Mouse (Mus musculus): Measurements from ENCODE around the gene Exosc8.
"Not testable (repeated sequence)": the region's sequence is repeated elsewhere in the genome, so short reads cannot be mapped to it uniquely, and the experiment has no call there.

Gene Exosc8

DNA sequence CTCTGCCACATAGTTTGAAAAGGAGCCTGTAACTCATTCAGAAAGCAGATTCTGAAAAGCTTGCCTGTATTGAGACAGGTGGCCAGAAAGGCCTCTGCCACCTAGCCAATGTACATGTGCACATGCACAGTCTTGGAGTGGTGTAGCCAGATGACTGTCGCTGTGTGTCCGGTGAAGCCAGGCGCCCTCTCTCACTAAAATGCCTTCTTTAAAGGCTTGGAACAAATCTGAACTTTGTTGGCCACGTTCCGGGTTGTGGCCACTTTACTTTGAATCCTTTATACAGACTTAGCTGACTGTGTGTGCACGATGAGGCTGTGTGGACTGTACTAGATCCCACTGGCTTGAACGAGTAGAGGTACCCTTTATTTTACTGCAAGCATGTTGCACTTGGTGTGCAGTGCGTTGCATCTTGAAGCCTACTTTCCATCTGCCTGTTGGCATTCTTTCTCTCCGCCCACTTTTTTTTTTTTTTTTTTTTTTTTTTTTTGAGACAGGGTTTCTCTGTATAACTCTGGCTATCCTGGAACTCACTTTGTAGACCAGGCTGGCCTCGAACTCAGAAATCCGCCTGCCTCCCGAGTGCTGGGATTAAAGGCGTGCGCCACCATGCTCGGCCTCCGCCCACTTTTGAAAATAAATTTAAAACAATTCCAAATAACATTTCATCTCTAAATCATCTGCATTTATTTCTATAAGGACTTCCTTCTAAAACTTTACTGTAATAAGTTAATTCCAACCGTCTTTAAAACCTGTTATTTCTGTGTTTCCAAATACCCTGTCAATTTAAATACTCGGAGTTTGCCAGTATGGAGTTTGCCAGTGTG lies 1.1 kb upstream of the Exosc8 start:
- in situ Hi-C loops (cut with MseI, MboI) = no loop called here

DNA sequence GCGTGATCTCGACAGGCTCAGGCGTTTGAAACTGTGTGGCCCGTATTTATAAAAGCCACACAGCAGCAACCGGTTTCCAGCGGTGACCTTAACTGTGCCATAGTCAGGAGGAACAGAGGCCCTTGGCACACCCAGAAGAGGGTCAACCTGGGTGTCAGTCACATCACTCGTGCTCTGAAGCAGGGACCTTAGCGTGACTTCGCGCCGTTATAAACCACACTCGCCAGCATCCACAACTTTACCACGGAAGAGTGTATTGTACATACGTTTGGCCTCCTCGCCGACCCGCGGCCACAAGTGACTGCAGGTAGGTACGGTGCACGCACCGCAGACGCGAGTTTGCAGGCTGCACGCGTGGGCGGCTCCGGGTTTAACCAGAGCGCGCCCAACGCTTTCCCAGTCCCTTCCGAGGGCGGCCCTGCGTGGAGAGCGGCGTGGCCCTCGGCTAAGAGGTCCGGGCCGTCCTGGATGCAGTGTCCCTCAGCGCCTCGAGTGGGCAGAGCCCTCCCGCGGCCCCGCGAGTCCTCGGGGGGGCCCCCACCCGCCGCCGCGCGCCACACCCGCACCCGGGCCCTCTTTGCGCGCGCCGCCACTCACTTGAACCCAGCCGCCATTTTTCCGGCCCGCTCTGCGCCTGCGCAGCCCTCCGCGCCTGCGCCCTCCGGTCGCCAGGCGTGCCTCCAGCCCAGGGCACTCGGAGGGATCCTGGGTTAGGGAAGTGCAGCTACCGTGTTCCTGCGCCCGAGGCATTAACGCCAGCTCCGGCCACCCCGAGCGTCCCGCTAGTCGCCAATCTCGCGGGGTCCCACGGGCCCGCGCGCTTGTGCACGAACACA lies 564 bp downstream of the Exosc8 start:
- in situ Hi-C loops (cut with MseI, MboI) = no loop called here

DNA sequence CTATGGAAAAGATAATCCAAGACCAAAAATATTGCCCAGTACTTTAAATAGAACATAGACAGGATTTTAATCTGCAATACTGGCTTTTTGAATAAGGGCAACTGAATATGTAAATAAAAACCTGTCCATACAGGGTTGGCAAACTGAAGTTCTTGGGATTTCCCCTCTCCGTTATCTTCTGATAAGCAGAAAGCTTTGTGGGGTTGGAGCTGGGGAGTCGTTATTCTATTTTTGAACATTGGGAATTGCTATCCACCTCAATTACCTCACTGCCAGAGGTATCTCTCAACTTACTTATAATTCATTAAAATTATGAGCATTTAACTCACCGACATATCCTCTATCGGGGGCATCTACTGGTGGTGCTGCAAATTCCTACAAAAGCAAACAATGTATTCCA lies 2.8 kb downstream of the Exosc8 start:
- in situ Hi-C loops (cut with MseI, MboI) = no loop called here

DNA sequence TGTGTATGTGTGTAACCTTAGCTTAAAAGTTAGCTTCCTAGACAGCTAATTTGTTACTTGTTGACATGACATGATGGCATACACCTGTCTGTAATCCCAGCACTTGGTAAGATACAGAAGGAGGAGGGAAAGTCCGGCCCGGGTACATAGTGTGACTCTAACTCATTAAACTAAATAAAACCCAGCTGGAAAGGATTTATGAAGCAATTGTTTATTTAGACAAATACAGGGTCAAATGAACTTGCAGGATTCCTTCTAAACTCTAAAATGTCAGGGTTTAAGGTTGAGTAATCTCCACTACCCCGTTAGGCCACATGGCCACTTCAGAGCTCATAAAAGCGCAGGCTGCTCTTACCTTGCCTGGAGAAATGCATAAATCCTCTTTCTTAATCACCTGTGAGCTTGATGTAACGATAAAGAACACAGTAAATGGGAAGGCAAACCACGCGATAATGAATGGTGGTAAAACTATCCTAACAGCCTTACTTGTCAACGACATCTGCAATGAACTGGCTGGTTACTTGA lies 3.5 kb downstream of the Exosc8 start:
- in situ Hi-C loops (cut with MseI, MboI) = no loop called here

DNA sequence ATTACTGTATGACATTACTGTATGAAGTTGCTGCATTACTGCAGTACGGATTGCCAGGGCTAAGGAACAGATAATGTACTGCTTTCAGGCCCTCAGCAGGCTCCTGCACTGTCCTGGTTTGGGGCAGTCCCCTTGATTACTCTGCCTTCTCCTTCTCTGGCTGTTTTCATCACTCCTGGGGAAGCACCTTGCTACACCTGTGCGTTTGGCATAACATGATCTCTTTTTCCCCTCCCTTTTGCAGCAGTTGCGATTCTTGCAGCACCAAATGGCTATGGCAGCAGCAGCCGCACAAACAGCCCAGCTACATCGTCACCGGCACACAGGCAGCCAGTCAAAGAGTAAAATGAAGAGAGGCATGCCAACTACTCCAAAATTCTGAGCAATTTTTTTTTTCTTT lies 7.1 kb downstream of the Exosc8 start:
- in situ Hi-C loops (cut with MseI, MboI) = no loop called here

DNA sequence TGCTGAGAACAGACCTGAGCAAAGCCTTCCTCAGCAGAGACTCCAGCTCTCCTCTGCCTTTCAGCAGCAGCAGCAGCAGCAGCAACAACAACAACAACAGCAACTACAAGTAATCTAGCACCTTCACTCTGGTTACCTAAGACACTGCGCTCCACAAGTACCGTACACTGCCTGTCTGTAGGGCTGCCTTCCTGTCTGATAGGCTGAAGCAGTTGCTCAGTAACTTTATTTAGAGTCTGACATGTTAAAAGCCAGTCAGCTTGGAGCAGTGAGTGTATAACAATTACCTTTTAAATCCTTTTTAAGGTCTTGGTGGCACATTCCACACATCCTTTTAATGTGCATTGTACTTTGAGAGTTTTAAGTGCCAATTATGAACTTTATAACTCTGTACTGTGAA lies 7.6 kb downstream of the Exosc8 start:
- in situ Hi-C loops (cut with MseI, MboI) = no loop called here

DNA sequence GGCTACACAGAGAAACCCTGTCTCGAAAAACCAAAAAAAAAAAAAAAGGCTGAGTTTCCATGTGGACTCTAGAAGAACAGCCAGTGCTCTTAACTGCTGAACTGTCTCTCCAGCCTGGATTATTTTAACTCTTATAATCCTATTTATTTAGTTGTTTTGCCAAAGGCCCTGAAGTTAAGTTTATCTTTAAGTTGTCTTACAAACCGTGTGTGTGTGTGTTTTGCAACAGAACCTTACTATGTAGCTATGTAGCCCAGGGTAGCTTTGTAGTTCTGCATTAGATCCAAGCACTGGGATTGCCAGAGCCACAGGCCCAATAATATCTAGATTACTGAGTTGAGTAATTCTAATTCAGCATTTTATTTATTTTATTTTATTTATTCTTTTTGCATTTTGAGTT lies 9.8 kb downstream of the Exosc8 start:
- in situ Hi-C loops (cut with MseI, MboI) = no loop called here

DNA sequence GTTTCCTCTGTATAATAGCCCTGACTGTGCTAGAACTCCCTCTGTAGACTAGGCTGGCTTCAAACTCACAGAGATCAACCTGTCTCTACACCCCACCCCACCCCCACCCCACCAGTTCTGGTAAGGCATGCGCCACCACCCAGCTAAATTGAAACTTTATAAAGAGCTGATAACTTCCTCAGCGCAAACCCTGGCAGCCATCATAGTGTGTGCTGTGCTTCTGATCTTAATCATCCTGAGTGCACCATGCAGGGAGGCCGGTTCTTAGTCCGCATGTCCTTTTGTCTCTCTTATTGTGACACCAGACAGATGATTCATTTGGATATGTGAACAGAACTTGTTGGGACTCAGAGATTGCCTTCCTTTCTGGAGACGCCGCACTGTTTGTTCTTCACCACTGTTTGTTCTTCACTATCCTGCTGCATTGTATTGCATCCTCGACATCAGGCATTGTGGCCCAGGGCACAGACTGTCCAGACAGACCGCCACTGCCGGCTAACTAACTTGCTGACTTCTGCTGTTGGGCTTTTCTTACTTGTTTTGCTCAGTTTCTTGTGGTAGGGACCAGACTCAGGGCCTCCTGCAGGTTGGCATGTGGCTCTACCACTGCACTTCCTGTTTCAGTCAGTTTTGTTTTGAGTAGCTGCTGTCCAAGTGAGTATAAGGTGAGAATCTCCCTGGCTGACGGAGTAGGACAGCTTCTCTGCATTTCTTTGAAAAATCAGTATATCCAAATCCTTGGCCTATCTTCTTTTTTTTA lies 11.3 kb downstream of the Exosc8 start:
- in situ Hi-C loops (cut with MseI, MboI) = no loop called here

DNA sequence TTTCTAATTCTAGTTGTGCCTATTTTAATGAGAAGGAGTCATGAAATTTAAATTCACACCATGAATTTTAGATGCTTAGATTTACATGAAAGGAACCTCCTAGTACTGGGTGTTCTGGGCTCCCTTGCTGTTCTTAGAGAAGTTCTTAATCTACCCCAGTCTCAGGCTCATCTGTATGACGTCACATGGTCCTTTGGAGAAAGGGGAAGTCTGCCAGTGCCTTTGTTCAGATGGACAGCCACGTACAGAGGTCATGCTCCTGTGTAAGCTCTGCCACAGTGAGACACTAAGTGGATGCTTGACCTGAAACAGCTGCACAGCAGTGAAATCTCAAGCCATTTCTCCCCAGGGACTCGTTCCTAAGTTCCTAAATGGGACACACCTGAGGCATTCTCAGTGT lies 16.2 kb downstream of the Exosc8 start:
- in situ Hi-C loops (cut with MseI, MboI) = no loop called here

DNA sequence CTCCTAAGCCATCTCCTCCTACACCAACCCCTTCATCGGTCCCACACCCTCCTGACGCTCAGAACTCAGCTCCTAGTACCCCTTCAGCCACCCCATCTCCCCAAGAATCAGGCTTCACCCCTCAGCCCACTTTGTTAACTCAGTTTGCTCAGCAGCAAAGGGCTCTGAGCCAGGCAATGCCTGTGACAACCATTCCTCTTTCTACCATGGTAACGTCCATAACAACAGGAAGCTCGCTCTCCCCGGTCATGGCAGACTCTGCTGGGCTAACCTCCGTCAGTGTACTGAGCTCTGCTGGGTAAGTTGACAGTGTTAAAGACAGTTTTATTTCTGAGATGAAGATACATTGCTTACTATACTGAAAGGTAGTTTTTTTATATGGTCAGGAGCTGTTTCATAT lies 17.8 kb downstream of the Exosc8 start:
- in situ Hi-C loops (cut with MseI, MboI) = no loop called here

DNA sequence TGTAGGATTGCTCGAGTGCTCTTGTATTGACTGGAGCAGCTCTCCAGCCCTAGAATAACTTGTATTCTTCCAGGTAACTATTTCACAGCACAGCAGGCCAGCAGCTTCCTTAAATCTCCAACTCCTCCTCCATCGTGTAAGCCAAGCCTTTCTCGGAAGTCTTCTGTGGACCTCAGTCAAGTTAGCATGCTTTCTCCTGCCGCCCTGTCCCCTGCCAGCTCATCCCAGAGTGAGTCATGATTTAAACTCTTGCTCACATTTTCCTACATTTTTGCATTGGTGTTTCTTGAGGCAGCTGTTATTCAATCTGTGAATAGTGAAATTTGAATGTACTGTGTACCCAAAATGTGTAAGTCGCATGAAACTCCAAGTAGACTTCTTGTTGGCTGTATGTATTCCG lies 19.7 kb downstream of the Exosc8 start:
- in situ Hi-C loops (cut with MseI, MboI) = no loop called here

DNA sequence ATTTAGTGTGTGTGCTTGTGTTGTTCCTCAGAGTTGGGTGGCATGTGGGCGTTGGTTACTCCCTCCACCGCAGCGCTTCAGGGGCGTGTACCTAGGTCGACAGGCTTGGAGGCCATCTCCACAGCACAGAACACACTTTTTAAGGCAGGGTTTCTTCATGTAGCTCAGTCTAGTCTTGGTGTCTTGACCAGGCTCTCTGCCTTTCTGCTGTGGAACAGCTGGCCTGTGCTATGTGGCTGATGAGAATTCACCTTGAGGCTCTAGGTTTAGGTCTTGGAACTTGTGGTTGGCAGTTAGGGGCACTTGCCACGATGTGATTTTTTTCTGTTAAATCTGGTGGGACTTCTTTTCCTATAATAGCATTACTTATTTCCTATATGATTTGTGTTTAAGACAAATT lies 20.9 kb downstream of the Exosc8 start, which contains the start of gene Gm21958:
TSS of gene Gm21958 (minus strand) at position 101 of the 400 bp plus-strand sequence.
- in situ Hi-C loops (cut with MseI, MboI) = no loop called here

DNA sequence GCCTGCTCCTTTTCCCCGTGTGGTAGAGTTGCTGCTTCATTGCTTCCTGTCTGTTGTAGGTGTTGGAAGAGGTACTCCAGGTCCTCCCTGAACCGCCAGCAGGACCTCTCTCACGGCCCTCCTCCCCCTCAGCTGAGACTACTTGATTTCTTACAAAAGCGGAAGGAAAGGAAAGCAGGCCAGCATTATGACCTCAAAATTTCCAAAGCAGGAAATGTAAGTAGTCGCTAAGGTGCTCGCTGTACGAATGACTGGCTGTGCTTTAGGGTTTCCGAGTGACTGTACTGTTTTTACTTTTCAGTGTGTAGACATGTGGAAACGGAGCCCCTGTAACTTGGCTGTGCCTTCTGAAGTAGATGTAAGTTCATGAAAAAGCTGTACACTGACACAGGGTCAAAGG lies 26.2 kb downstream of the Exosc8 start:
- in situ Hi-C loops (cut with MseI, MboI) = no loop called here

DNA sequence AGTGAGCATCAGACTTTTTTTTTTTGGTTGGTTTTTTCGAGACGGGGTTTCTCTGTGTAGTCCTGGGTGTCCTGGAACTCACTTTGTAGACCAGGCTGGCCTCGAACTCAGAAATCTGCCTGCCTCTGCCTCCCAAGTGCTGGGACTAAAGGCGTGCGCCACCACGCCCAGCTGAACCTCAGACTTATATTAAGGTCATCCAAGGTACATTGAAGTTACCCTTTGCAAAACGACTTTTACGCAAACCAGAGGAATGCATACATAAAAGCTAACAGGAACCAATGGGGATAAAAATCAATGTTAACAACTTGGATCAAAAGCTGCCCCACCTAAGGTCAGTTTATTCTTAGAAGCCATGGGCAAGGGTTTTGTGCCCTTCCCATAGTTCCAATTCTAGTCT lies 31.1 kb downstream of the Exosc8 start:
- in situ Hi-C loops (cut with MseI, MboI) = not testable (repeated sequence)

DNA sequence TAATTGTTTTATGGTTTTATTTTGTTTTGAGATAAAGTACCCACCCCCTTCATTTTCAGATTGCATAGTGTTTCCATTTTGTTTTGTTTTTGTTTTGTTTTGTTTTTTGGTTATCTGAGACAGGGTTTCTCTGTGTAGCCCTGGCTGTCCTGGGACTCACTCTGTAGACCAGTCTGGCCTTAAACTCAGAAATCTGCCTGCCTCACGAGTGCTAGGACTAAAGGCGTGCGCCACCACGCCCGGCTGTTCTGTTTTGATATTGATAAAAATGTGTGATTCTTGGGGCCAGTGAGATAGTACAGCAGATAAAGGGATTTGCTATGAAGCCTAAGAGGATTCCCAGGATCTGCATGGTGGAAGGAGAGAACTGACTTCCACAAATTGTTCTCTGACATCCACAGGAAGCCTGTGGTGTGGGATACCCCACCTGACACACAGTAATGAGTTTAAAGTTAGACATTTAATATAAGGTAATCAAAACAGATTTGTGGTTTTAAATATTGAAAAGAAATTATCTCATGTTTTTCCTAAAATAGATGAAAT lies 35.4 kb downstream of the Exosc8 start:
- in situ Hi-C loops (cut with MseI, MboI) = no loop called here

DNA sequence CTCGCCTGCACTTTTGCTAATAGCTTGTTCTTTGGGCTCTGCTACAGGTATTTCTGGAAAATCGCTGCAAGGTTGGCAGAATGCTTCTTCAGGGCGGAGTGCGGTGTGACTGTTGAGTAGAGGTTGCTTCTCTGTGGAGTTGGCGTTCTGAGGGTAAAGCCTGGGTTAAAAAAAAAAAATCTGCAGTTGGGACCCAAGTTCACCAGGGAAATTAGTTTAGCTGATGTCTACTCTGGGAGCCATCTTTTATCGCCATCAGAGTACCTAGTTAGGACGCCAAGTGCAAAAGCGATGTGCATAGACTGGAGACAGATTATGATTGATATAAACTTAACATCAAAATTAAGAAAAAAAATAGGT lies 42.2 kb downstream of the Exosc8 start:
- in situ Hi-C loops (cut with MseI, MboI) = no loop called here

DNA sequence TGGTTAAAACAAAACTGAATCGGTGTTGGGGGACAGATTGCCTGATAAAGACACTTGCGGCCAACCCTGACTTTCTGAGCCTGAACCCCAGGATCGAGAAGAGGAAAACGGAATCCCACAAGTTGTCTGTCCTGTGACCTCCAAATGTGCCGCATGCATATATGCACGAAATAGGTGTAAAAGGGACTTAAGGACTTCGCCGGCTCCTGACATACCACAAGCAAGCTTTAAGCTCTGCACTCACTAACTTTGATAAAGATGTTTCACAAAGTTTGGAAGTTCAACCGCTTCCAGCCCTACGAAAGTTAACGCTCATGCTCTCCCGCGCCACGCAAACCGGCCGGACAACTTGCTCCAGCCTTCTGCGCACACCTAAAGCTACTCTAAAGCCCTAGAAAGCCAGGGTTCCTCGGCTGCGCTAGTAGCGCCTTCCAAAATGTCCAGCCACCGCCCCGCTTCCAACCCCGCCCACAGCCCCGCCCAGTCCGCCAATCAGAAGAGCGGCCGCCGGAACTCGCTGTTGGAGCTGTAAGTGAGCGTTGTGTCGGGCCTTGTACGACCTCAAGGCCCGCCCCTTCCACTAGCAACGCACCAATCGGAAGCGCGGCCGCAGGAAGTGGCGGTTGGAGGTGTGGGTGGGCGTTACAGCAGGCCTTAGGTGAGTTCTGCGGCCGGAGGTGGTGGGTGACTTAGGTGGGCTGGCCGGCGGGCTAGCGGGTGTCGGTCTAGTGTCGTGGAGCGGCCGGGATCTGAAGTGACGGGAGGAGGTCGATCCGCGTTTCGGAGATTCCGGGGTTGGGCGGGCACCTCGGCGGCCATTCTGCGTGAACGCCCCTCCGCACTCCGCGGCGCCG lies 42.8 kb downstream of the Exosc8 start, which contains the start of gene Supt20:
TSS of gene Supt20 (plus strand) at position 606 of the 854 bp plus-strand sequence.
- in situ Hi-C loops (cut with MseI, MboI) = no loop called here

DNA sequence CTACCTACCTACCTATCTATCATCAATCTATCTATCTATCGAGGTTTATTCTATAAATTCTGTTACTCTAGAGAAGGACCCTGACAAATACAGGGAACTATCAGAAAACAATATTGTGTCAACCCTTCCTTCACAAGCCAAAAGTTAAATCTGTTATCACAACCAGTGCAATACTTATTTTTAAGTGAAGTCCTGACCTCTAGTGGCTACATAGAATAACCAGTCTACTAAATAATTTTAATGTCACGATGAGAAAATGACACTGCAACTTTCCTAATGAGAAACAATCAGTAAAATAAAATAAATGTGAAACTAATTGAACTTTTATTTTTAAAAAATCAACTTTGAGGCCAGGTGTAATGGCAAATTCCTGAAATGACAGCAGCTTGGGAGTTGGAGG lies 46.1 kb downstream of the Exosc8 start:
- in situ Hi-C loops (cut with MseI, MboI) = loop anchor here (10.0 kb wide), 1 partner anchor 334 kb away; no protein-coding TSS in a partner anchor

DNA sequence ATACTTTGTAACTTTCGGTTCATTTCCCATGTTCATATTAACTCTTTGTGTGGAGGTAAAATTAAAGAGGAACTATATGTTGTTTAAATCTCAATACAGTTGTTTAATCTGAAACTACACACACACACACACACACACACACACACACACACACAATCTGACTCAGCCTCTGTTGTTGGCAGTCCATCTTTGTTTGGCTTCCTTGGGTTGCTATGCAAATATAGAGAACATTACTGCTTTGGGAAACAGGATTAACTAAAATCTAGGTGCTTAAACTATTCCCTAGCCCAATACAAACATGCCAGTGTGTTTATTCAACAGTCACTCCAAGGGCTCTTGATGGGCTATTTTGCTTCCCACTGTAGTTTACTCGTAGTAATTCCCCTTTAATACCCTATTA lies 47.9 kb downstream of the Exosc8 start:
- in situ Hi-C loops (cut with MseI, MboI) = loop anchor here (10.0 kb wide), 1 partner anchor 332 kb away; no protein-coding TSS in a partner anchor

DNA sequence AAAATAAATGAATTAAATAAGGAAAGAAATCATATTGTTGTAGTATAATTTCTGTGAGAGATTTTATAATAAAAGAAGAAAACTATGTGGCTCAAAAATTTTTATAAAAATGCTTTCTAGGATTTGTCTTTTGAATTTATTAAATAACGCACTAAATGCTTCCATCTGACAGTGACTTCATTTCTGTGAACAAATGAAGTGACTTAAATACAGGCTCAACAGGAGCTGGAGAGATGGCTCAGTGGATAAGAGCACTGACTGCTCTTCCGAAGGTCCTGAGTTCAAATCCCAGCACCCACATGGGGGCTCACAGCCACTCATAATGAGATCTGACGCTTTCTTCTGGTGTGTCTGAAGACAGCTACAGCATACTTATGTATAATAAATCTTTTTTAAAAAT lies 50.0 kb downstream of the Exosc8 start:
- in situ Hi-C loops (cut with MseI, MboI) = loop anchor here (10.0 kb wide), 1 partner anchor 330 kb away; no protein-coding TSS in a partner anchor

Data from mouse trophoblast stem cell (cell line).